Mouse (Mus musculus) midbrain, embryonic 16.5 days (tissue): ENCODE measurements around the gene Adam8. TPM values are rescaled to one million over a fixed set of nuclear protein-coding genes. Genes with fewer than 3 reads are reported as not detected.

Source experiments
- ATAC-seq: fragments of 200-750 bp; cut with Nextera tagmentation; 2 replicates; pipeline ENCODE4 v1.8.0; 2017; ENCODE audit warnings: moderate TSS enrichment
- H3K27ac ChIP-seq: fragments of 300-500 bp; sonication (generic); 2 replicates; pipeline ENCODE4 v1.5.1; 2014; ENCODE audit warnings: mild to moderate bottlenecking, low read length, mixed read lengths
- H3K27me3 ChIP-seq: fragments of 300-500 bp; sonication (generic); 2 replicates; pipeline ENCODE4 v1.6.1; 2014; ENCODE audit warnings: low read depth, low read length, mixed read lengths; ENCODE audit not compliant: control insufficient read depth, insufficient read depth
- H3K36me3 ChIP-seq: fragments of 300-500 bp; sonication (generic); 2 replicates; pipeline ENCODE4 v1.6.1; 2014; ENCODE audit warnings: mild to moderate bottlenecking, low read length, moderate library complexity, mixed read lengths; ENCODE audit not compliant: control insufficient read depth, insufficient read depth
- H3K4me1 ChIP-seq: fragments of 300-500 bp; sonication (generic); 2 replicates; pipeline ENCODE4 v1.6.1; 2014; ENCODE audit warnings: mild to moderate bottlenecking, low read length, mixed read lengths; ENCODE audit not compliant: control insufficient read depth, insufficient read depth
- H3K4me2 ChIP-seq: fragments of 300-500 bp; sonication (generic); 2 replicates; pipeline ENCODE4 v1.6.1; 2014; ENCODE audit warnings: mild to moderate bottlenecking, low read length, mixed read lengths
- H3K4me3 ChIP-seq: fragments of 300-500 bp; sonication (generic); 2 replicates; pipeline ENCODE4 v1.5.1; 2014; ENCODE audit warnings: low read depth, mild to moderate bottlenecking, low read length, moderate library complexity, mixed read lengths
- H3K9ac ChIP-seq: fragments of 300-500 bp; sonication (generic); 2 replicates; pipeline ENCODE4 v1.6.1; 2014; ENCODE audit warnings: low read depth, low read length, mixed read lengths
- H3K9me3 ChIP-seq: fragments of 300-500 bp; sonication (generic); replicated peaks from 2 replicates; pipeline ENCODE4 v1.6.1; 2014; ENCODE audit warnings: mild to moderate bottlenecking, low read length, mixed read lengths; ENCODE audit not compliant: control insufficient read depth, poor library complexity, severe bottlenecking
- WGBS: fragments of 180-500 bp; shearing (Covaris S2); extraction: QIAGEN DNeasy Blood & Tissue Kit; methylation state at CpG from one replicate; pipeline ENCODE4 v1.1.7; 2014; 5-methylcytosine and 5-hydroxymethylcytosine counted together
- polyA plus RNA-seq: library from polyadenylated mRNA; unstranded; fragments of >200 nt; fragmentation: Nextera tagmentation; extraction: Ambion mirVana; gene quantifications from 2 replicates; pipeline ENCODE4 v1.2.1, GENCODE M21; 2015

The Adam8 gene
- polyA plus RNA-seq = 3.0 and 3.9 TPM in 2 replicates

- no peak within 1 kb of the TSS for H3K9ac ChIP-seq
- no peak within 1 kb of the TSS for H3K4me2 ChIP-seq
- H3K27me3 ChIP-seq = no peaks in the 10 kb centered on the region
- no peak for ATAC-seq
- H3K9me3 ChIP-seq = no peaks in the 10 kb centered on the region
- no peak within 1 kb of the TSS for H3K27ac ChIP-seq
- WGBS = 28% methylated on average over 7 of the region's 7 CpGs
- peaks cover 11% of the 10 kb centered on the region for H3K36me3 ChIP-seq
- H3K4me3 ChIP-seq = no peak within 1 kb of the TSS
- no peaks in the 10 kb centered on the region for H3K4me1 ChIP-seq
These were observed at the start of gene Adam8 for GRCm38 (mm10) chr7:139992406-139992805. Gene Adam8, minus strand, starts transcription at chr7:139992562.

DNA sequence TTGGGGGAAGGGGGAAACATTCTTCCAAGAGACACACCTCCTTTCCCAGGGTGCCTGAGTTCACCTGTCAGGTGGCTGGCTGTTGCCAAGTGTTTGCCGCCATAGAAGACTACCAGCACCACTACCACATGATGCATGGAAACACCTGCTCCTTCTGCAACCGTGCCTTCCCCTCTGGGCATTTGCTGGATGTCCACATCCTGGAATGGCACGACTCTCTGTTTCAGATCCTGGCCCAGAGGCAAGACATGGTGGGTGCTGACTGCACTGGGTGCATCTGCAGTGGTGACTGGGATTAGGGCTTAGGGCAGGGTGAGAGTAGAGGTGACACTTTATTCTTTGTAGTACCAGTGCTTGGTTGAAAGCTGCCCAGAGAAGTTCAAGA, 44.8 kb upstream of the Adam8 start:
- Histone ChIP-seq H3K27ac (no peak overlapping the region), H3K9me3 (no peaks in the 10 kb centered on the region), H3K36me3 (peaks cover 17% of the 10 kb centered on the region), H3K4me3 (peak overlapping the region; percentile 89), H3K9ac (peak overlapping the region; percentile 95; the same call in 1 of the 2 replicates), H3K4me1 (peaks cover 22% of the 10 kb centered on the region), H3K4me2 (peak overlapping the region; percentile 97), H3K27me3 (no peaks in the 10 kb centered on the region)
- 56% methylated on average over 3 of the region's 3 CpGs for WGBS
- ATAC-seq = peak; percentile 16

GRCm38 (mm10) chr7:140036281-140037170, 44.2 kb upstream of the Adam8 start, which contains the start of the genes Zfp511 and Tubgcp2:
Gene Zfp511, plus strand, starts transcription at chr7:140036391.
Gene Tubgcp2, minus strand, starts transcription at chr7:140036669.
- peak within 1 kb of the TSS; percentile 93 for H3K27ac ChIP-seq
- 1% methylated on average over 69 of the region's 69 CpGs for WGBS
- peak within 1 kb of the TSS; percentile 89 for H3K4me3 ChIP-seq
- no peaks in the 10 kb centered on the region for H3K9me3 ChIP-seq
- no peaks in the 10 kb centered on the region for H3K27me3 ChIP-seq
- peaks cover 22% of the 10 kb centered on the region for H3K36me3 ChIP-seq
- peak within 1 kb of the TSS; percentile 95 for H3K9ac ChIP-seq
- ATAC-seq = peak; percentile 97
- H3K4me2 ChIP-seq = peak within 1 kb of the TSS; percentile 97
- peaks cover 22% of the 10 kb centered on the region for H3K4me1 ChIP-seq

DNA sequence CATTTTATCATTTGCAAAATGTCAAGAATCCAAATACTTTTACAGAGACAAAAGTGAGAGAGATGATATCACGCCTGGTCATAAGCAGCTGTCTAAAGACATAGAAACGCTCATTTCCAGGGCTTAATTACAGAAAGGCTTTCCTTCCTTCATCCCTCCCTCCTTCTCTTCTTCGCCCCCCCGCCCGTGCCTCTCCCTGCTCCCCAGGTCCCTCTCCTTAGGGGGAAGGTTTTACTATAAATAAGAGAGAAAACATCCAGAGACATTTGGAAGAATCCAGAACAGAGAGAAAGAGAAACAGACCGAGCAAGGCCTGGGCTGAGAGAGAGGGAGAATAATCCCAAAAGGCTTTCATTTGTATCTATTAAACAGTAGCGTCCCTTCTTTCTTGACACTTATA, 43.1 kb upstream of the Adam8 start:
- Histone ChIP-seq H3K4me1 (peaks cover 22% of the 10 kb centered on the region), H3K4me2 (peak overlapping the region; percentile 97), H3K27ac (no peak overlapping the region), H3K27me3 (no peaks in the 10 kb centered on the region), H3K36me3 (peaks cover 23% of the 10 kb centered on the region), H3K9me3 (no peaks in the 10 kb centered on the region), H3K9ac (peak overlapping the region; percentile 95), H3K4me3 (peak overlapping the region; percentile 89)
- ATAC-seq = no peak
- WGBS = 26% methylated on average over 7 of the region's 7 CpGs

GRCm38 (mm10) chr7:140033386-140033785, 41.0 kb upstream of the Adam8 start:
- 96% methylated on average over 9 of the region's 9 CpGs for WGBS
- H3K4me1 ChIP-seq = peaks cover 22% of the 10 kb centered on the region
- ATAC-seq = no peak

GRCm38 (mm10) chr7:140032366-140032765, 40.0 kb upstream of the Adam8 start:
- Histone ChIP-seq H3K9me3 (no peaks in the 10 kb centered on the region), H3K4me3 (no peak overlapping the region), H3K9ac (no peak overlapping the region), H3K27ac (no peak overlapping the region), H3K4me1 (peaks cover 22% of the 10 kb centered on the region), H3K27me3 (no peaks in the 10 kb centered on the region), H3K36me3 (peaks cover 43% of the 10 kb centered on the region), H3K4me2 (no peak overlapping the region)
- WGBS = 98% methylated on average over 10 of the region's 10 CpGs
- ATAC-seq = no peak

More at GRCm38 (mm10) chr7:140033386-140033785, 41.0 kb upstream of the Adam8 start:
- Histone ChIP-seq H3K27me3 (no peaks in the 10 kb centered on the region), H3K4me3 (no peak overlapping the region), H3K36me3 (peaks cover 38% of the 10 kb centered on the region), H3K9me3 (no peaks in the 10 kb centered on the region), H3K9ac (no peak overlapping the region), H3K4me2 (no peak overlapping the region), H3K27ac (no peak overlapping the region)

- Histone ChIP-seq H3K4me2 (no peak overlapping the region), H3K27me3 (no peaks in the 10 kb centered on the region), H3K4me1 (peaks cover 16% of the 10 kb centered on the region), H3K9me3 (no peaks in the 10 kb centered on the region), H3K9ac (no peak overlapping the region), H3K4me3 (no peak overlapping the region), H3K27ac (no peak overlapping the region), H3K36me3 (peaks cover 43% of the 10 kb centered on the region)
- WGBS = 94% methylated on average over 12 of the region's 12 CpGs
- ATAC-seq = no peak
These were observed 39.4 kb upstream of the Adam8 start for GRCm38 (mm10) chr7:140031771-140032170.

DNA sequence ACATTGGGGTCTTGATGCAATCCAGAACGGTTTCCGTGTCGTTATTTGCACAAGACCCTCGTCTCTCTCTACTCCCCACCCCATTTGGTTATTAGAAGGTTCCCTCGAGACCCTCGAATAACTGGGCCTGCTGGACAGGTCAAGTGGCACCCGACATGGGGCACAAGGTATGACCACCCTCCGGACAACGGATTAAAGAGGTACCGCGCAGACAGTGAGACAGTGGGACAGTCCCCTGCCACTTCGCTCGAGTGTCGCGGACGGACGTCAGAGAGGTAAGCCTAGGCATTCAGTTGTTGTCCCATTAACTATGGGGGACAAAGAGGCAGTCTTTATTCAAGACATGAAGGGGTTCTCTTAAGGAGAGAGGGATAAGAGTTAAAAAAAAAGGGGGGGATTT, 19.0 kb upstream of the Adam8 start:
- ATAC-seq = no peak
- Histone ChIP-seq H3K9ac (no peak overlapping the region), H3K4me2 (no peak overlapping the region), H3K36me3 (peaks cover 6% of the 10 kb centered on the region; the same call in 1 of the 2 replicates), H3K27ac (no peak overlapping the region), H3K9me3 (no peaks in the 10 kb centered on the region), H3K4me1 (no peaks in the 10 kb centered on the region), H3K27me3 (no peaks in the 10 kb centered on the region), H3K4me3 (no peak overlapping the region)
- 97% methylated on average over 17 of the region's 17 CpGs for WGBS

DNA sequence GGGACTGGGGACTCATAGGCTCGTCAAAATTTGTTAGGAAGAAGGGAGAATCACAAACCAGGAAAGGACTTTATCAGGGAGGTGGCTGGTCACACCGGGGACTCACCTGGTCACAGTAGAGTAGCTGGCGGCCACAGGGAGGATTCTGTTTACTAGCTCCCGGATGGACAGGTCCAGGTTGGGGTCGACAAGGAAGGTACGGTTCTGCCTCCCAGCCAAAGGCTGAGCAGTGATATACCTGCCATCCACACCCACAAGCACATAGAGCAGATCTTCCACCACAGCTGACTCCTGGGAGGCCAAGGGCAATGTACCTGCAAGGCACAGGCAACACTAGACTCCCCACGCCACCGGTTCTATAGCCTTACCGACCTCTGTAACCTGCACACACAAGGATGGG, 15.4 kb upstream of the Adam8 start:
- no peak overlapping the region for H3K27ac ChIP-seq
- H3K4me1 ChIP-seq = no peaks in the 10 kb centered on the region
- no peak overlapping the region for H3K9ac ChIP-seq
- H3K36me3 ChIP-seq = peaks cover 10% of the 10 kb centered on the region; the same call in 1 of the 2 replicates
- no peaks in the 10 kb centered on the region for H3K9me3 ChIP-seq
- ATAC-seq = no peak
- 96% methylated on average over 9 of the region's 9 CpGs for WGBS
- no peaks in the 10 kb centered on the region for H3K27me3 ChIP-seq
- H3K4me3 ChIP-seq = no peak overlapping the region
- no peak overlapping the region for H3K4me2 ChIP-seq
